Mouse (Mus musculus): ENCODE results near the gene Il18bp.

Gene Il18bp

DNA sequence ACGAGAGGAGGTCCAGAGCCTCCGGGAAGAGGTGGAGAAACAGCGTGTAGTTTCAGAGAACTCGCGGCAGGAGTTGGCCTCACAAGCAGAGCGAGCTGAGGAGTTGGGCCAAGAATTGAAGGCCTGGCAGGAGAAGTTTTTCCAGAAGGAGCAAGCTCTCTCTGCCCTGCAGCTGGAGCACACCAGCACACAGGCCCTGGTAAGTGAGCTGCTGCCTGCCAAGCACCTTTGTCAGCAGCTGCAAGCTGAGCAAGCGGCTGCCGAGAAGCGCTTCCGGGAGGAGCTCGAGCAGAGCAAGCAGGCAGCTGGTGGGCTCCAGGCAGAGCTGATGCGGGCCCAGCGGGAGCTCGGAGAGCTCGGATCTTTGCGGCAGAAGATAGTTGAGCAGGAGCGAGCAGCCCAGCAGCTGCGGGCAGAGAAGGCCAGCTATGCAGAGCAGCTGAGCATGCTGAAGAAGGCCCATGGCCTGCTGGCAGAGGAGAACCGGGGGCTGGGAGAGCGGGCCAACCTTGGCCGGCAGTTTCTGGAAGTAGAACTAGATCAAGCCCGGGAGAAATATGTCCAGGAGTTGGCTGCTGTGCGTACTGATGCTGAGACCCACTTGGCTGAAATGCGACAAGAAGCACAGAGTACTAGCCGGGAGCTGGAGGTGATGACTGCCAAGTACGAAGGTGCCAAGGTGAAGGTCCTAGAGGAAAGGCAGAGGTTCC, 17.4 kb downstream of the Il18bp start:
- DNase-seq: no peak

DNA sequence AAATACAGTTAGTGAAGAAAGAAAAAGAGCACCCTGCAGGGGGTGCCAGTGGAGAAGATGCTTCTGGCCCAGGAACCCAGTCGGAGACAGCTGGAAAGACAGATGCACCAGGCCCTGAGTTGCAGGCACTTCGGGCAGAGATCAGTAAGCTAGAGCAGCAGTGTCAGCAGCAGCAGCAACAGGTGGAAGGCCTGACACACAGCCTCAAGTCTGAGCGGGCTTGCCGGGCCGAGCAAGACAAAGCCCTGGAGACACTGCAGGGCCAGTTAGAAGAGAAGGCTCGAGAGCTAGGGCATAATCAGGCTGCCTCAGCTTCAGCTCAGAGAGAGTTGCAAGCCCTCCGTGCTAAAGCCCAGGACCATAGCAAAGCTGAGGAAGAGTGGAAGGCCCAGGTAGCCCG, 18.2 kb downstream of the Il18bp start:
- DNase-seq: no peak

DNA sequence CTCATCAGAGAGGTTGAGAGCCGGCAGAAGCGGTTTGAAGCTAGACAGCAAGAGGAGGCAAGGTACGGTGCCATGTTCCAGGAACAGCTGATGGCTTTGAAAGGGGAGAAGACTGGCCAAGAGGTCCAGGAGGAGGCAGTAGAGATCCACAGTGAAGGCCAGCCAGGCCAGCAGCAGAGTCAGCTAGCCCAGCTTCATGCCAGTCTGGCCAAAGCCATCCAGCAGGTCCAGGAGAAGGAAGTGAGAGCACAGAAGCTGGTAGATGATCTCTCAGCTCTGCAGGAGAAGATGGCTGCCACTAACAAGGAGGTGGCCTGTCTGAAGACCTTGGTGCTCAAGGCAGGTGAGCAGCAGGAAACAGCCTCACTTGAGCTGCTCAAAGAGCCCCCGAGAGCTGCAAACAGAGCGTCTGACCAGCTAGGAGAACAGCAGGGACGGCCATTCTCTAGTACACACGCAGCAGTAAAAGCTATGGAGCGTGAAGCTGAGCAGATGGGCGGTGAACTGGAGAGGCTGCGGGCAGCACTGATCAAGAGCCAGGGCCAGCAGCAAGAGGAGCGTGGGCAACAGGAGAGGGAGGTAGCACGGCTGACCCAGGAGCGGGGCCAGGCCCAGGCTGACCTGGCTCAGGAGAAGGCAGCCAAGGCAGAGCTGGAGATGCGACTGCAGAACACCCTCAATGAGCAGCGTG, 18.9 kb downstream of the Il18bp start:
- DNase-seq: no peak

DNA sequence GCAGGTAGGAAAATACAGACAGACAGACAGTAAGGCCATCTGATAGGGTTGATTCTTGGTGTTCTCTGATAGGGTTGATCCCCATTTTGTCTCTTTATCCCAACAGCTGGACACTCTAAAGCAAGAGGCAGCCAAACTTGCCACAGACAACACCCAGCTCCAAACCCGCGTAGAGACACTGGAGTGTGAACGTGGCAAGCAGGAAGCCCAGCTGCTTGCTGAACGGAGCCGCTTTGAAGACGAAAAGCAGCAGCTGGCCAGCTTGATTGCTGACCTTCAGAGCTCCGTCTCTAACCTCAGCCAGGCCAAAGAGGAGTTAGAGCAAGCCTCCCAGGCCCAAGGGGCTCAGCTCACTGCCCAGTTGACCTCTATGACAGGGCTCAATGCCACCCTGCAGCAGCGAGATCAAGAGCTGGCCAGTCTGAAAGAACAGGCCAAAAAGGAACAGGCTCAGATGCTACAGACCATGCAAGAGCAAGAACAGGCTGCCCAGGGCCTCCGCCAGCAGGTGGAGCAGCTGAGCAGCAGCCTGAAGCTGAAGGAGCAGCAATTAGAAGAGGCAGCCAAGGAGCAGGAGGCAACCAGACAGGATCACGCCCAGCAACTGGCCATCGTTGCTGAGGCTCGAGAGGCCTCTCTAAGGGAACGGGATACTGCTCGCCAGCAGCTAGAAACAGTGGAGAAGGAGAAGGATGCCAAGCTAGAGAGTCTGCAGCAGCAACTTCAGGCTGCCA, 20.1 kb downstream of the Il18bp start:
- DNase-seq: peak; percentile 78

DNA sequence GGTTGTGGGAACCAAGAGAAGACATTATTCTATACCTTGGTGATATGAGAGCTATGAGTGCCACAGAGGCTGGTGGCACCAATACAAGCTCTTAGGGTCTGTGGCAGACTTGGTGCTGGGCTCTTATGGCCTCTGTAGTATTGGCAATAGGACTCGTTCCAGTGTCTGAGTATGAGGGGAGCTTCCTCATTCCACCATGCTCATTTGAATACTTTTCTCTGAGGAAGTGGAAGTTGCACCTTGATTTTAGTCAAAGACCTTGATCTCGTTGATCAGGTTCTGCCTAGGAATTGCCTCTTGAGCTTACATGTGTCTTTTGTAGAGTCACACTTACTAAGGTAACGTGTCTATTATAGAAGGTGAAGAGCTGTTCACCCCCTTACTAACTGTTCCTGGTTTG, 24.2 kb downstream of the Il18bp start:
- no peak for DNase-seq

DNA sequence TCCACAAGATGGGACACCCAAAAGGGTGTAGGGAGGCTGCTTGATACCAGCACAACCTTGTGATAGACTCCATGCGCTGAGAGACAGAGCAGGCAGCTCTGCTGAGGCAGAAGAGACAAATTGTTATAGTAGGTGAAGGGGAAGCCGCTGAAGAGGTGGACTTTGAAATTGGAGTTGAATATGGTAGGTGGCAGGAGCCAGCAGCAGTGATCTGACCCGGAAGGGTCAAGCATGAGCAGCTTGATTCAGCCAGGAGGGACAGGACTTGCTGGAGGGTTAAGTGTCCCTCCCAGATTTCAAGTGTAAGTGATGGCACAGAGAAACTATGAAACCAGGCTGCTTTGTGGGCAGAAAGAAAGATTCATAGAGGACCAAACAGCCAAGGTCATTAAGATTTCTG, 33.4 kb downstream of the Il18bp start:
- no peak for DNase-seq

DNA sequence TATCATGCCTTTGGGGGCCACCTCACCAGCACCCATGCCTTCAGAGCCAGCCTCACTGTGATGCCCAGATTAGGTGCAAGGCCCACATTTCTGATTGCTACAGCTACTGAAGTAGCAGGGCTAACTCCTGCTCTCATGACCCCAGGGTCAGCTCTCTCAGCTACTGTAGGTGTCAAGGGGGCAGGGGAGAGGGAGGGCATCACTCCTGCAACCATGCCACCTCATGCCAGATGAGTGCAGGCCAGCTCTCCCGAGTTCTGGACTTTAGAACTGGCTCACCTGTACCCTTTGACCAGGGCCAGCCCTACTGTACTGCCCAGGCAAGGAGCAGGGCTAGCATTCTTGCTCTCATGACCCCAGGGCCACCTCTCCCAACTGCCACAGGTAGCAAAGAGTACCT, 35.8 kb downstream of the Il18bp start:
- no peak for DNase-seq

DNA sequence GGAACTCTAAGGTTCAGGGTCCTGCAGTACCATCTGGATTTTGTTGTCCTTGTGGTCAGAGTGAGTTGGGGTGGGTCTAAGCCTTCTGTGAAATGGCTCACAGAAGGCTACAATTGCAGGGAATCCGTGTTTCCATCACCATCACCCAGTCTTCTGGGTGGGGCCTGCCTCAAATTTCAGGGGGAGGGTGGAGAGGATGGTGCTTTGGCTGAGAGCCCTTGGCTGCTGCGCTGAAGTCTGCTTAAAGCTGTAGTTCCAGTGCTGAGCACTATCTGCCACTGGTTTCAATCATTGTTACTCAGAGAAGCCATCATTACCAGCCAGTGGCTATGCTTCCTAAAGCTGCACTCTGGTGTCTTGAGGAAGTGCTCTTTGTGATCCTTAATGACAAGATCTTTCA, 44.0 kb downstream of the Il18bp start:
- DNase-seq: no peak

DNA sequence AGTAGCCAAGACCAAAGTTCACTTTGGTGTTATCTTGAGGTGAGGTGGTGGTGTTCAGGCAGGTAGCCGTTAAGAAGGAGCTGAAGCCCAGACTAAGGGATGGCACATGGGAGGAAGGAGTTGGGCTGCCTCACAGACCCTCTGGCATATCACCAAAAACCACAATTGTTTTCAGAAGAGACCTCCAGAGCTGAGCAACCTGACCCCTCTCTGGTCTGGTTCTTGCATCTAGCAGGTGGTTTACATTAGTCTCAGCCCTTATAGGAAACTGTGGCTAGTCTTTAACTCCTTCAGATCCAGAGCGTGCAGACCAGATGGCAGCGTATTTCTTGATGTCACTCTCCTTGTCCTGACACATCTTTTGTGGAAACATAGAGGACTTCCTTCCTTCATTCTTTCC, 44.8 kb downstream of the Il18bp start:
- DNase-seq: no peak

DNA sequence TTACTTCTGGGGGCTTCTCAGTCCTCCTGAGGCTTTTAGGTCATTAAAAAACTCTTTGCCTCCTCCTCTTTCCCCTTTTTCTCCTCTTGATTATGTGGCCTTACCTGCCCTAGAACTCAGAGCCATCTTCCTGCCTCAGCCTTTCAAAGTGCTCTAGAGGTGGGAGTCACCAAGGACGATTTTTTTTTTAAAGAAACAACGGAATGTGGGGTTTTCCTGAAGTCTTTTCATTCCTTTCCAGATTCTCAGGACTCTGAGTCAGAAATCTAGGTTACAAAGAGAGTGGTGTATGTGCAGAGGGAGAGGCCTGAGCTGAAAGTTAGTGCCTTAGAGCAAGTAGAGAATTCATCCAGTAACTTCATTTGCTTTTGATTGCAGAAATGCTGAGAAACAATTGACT, 46.8 kb downstream of the Il18bp start:
- no peak for DNase-seq

DNA sequence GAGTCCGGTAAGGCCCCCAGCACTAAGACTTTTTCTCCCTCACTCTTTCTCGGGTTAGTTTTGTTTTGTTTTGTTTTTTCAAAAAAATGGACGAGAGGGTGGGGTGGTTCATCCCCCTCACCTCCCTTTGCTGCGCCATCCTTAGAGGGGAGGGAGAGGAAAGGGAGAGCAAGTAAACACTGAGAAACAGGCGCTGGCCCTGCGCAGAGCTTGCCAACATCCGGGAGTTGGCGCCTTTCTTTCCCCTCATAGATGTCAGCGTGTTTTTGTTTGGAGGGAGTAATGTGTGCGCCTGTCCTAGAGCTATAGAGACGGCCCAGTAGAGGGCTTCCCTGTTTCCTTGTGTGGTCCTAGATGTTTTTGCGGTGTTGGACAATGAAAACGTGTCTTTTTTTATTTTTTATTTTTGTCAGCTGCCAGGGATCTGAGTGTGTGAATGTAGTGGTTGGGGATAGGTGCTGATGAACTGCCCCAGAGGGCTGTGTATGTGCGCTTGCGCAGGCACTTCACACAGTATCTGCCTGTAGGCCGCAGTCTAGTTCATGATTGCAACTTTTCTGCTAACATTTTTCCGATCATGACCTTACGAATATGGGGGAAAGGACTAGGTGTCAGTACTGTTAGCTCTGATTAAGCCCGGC, 47.5 kb downstream of the Il18bp start:
- peak; percentile 74 for DNase-seq

DNA sequence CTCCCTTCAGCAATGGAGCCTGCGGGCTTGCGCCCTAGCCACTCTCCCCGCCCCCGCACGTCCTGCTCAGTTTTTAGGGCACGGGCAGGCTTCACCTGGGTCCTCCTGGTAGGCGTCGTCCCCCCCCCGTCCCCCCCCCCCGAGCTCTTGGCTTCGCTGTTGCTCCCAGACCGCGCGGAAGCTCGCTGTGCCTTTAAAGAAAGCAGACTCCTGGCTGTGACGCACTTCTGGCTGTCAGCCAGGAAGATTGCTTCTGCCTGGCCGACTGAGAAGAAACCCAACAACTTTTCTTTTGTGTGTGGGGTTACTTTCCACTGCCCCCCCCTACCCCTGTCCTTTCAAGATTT, 48.1 kb downstream of the Il18bp start:
- DNase-seq: no peak

DNA sequence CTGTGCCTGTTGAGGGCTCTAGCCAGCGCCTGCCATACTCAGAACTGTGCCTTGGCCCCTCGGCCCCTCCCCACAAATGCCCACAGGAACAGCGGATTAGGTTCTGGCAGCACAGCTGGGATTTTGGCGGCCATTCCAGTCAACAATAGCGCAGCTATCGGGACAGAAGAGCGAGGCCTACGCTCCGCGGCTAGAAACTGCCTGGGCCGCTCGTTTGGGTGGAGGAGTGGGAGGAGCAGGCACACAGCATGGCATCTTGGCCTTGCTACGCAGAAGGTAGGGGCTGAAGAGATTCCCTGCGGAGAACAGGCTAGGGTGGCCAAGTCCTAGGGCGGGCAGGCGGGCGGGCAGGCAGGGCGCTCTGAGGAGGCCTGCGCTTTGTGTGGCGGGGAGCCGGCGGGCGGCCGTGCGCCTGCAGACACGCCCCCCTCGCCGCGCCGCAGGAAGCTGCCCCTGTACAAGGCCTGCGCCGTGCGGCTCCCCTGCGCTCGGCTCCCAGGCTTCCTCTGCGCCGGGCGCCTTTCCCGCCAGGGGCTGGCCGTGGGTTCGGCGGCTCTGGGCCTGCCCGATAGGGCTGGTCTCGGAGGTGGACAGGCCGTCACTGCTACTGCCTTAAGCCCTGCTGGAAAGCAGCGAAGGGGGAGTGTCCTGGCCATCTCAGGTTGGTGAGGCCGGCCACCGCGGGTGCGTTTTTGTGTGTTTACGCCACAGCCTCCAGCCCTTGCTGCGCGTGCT, 48.6 kb downstream of the Il18bp start:
- DNase-seq: peak; percentile 87

DNA sequence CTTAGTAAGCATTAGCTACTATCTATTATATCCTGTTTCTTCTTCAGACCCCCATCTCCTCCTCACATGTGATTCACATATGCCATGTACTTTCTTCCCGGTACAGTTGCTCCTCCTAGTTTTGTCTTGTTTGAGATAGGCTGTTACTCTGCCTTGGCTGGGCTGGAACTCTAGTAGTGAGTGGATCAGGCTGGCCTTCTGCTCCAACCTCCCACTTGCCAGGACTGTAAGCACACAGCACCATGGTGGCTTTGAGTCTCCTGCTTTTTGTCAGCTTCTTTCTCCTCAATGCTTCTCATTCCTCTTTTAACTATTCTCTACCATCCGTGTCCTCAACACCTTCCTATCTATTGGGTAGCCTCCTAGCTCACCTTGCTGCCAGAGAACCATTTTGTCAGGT, 49.7 kb downstream of the Il18bp start:
- DNase-seq: no peak

DNA sequence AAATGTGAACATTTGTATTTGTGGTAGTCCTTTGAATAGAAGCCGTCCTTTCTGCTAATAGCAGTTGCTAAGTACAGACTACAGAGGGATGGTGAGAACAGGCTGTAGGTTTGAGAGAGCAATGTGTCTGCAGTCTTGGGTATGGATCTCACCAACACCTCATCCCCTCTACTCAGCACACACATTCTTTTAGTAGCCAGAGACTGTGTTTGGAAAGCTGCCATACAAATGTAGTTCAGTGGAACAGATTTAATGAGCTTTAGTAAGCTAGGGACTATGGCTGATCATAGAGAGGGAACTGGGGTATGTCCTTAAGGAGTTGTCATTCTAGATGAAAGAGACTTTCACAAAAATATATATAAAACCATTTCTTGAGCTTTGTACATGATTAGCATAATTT, 51.2 kb downstream of the Il18bp start:
- no peak for DNase-seq

DNA sequence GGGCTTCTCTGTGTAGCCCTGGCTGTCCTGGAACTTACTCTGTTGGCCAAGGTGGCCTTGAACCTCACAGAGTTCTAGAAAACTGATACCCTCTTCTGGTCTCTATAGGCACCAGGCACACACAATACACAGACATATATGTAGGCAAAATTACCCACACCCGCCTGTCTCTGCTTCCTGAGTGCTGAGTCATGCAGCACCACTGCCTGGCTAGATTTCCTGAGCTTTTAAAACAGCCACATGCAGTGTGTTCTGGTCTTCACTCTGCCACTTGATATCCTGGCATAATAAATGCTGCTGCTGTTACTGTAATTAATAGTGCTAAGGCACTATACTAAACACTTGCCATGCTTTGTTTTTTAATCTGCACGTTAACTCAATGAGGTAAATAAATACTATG, 52.9 kb downstream of the Il18bp start:
- peak; percentile 36 for DNase-seq

All from thymus, postnatal 25 days (tissue).